Mouse (Mus musculus) liver, embryonic 18 days (tissue): Measurements from ENCODE around the gene Plekha7. TPM values are rescaled to one million over a fixed set of nuclear protein-coding genes. Genes with fewer than 3 reads are reported as not detected.

Source experiments
- polyA plus RNA-seq: library from polyadenylated mRNA; depleted of rRNA; stranded (reverse); fragments of >200 nt; gene quantifications from 2 replicates; pipeline ENCODE4 v1.2.3, GENCODE M21; 2012; rRNA removed

The Plekha7 gene
- 2.2 and 3.4 TPM in 2 replicates for polyA plus RNA-seq

DNA sequence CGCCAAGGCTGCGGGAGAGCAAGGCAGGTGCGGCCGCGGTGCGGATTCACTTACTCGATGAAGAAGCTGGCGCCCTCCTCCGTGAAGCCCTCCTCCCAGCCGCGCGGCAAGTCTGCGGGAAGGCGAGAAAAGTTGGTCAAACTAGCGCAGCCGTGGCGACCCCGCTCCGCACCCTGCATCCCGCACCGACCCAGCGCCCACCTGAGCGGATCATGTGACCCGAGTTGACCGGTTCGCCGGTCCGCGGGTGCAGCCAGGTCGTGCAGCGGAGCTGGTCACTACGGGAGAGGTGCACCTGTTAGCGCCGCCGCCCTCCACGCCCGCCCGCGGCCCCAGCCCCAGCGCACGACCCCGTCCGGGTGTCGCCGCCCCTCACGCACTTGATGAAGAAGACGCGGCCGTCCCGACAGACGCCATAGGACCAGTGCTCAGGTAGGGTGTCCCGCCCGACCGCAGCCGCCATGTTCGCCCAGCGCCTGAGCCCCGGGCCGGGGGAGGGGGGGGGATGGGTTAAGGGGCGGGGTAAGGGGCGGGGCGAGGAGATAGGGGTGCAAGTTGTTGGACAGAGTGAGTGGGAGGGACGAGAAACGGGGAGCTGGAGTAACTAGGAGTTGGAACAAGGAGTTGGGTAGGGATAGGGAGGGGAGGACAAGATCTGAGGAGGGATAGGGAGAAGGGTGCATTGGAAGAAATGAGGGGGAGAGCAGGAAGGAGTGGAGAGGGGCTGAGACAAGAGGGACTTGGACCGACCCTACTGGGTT is at the start of gene Plekha7:
Gene Plekha7, minus strand, starts transcription at position 506 of the 761 bp plus-strand sequence.

DNA sequence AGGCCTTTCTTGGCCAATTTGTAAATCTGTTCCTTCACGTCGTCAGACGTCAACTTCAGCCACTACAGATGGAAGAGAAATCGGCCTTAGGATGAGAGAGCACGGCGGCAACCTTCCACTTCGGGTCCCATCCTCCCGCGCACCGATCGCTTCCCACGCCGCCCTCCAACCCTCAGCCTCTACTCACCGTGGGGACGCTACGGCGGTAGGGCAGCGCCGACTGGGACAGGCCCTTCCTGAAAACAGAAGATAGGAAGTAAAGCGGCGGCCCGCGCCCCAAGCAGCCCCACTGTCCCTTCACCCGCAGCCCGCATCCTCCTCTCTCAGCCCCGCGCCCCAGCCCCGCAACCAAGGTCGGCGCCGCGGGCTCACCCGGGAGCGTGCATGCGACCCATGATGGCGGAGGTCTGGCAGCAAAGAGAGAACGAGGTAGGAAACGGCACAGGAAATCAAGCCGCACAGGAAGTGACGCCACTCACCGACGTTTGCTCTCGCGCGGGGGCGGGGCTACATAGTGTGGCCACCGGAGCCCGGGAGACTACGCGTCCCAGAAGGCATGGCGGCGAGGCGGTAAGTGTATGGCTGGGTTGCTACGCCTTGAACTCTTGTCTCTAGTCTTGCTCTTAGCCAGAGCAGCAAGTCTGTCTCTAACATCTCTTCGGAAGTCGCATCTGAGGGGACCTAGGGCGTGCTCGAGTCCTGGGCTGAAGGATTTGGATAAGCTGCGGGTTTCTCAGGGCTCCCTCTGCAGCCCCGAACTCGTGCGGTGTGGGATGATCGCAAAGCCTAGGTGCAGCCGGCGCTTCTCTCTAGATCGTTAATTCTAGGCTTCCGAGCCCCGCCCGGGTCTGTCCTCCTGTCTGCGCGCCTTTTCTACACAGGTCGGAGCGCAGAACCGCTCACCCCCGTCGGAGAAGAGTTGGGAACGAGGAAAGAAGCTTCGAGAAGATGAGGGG is 25.8 kb upstream of the Plekha7 start, which contains the start of gene Rps13:
Gene Rps13, minus strand, starts transcription at position 483 of the 956 bp plus-strand sequence.

DNA sequence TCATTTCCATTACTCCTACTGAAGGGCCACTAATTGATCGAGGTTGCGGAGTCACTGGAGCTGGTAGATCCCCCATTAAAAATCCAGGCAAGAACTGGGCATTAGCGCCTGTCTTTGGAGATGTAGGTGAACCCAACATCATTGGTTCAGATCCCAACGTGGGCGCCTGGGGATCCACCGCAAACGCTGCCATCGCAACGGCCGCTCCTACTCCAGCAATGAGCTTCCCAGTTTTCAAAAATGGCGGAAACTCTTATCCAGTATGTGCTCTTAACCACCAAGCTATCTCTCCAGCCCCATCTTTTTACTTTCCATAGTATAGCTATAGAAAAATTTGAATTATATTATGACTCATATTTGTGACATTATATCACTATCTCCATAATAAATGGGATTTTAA is 223.8 kb downstream of the Plekha7 start, which contains the start of gene Gm4353:
Gene Gm4353, minus strand, starts transcription at position 270 of the 400 bp plus-strand sequence.

Other genes with a start within 250 kb of the Plekha7 start
- 0.23 and 0.38 TPM in 2 replicates for gene Gm4353, start 223.7 kb downstream of the Plekha7 start, polyA plus RNA-seq
- gene Rps13, start 25.8 kb upstream of the Plekha7 start, polyA plus RNA-seq, result 512 and 560 TPM in 2 replicates
- 6.8 and 8.1 TPM in 2 replicates for gene Pik3c2a, start 135.1 kb upstream of the Plekha7 start, polyA plus RNA-seq
- gene Nucb2, start 196.0 kb upstream of the Plekha7 start, polyA plus RNA-seq, result 4.0 and 4.4 TPM in 2 replicates